Mouse (Mus musculus): ENCODE measurements around the gene Prkar1a.

Gene Prkar1a

GRCm38 (mm10) chr11:109649206-109649605, at the start of gene Prkar1a:
Gene Prkar1a, plus strand, starts transcription at chr11:109649405.
- no peak for DNase-seq (ENCODE audit: low spot score in 2 of 2)

- no peak for DNase-seq (ENCODE audit: low spot score in 2 of 2)
These were observed 41.6 kb upstream of the Prkar1a start for GRCm38 (mm10) chr11:109607600-109607999.

- no peak for DNase-seq (ENCODE audit: low spot score in 2 of 2)
These were observed 40.1 kb upstream of the Prkar1a start for GRCm38 (mm10) chr11:109608976-109609625.

GRCm38 (mm10) chr11:109610046-109610794, 39.0 kb upstream of the Prkar1a start:
- no peak for DNase-seq (ENCODE audit: low spot score in 2 of 2)

- DNase-seq (ENCODE audit: low spot score in 2 of 2): no peak
These were observed 38.4 kb upstream of the Prkar1a start for GRCm38 (mm10) chr11:109610795-109611302.

- DNase-seq (ENCODE audit: low spot score in 2 of 2): peak; percentile 88 to 95
These were observed 37.7 kb upstream of the Prkar1a start, which contains the start of gene Wipi1 for GRCm38 (mm10) chr11:109611303-109612149. Gene Wipi1, minus strand, starts transcription at chr11:109611967.

GRCm38 (mm10) chr11:109612871-109613529, 36.2 kb upstream of the Prkar1a start:
- DNase-seq (ENCODE audit: low spot score in 2 of 2): no peak

GRCm38 (mm10) chr11:109615286-109615685, 33.9 kb upstream of the Prkar1a start:
- no peak for DNase-seq (ENCODE audit: low spot score in 2 of 2)

GRCm38 (mm10) chr11:109616352-109616751, 32.9 kb upstream of the Prkar1a start:
- DNase-seq (ENCODE audit: low spot score in 2 of 2): no peak

GRCm38 (mm10) chr11:109616766-109617165, 32.4 kb upstream of the Prkar1a start:
- no peak for DNase-seq (ENCODE audit: low spot score in 2 of 2)

- peak; percentile 35 to 49 for DNase-seq (ENCODE audit: low spot score in 2 of 2)
These were observed 30.1 kb upstream of the Prkar1a start for GRCm38 (mm10) chr11:109619055-109619454.

GRCm38 (mm10) chr11:109620356-109620755, 28.8 kb upstream of the Prkar1a start:
- no peak for DNase-seq (ENCODE audit: low spot score in 2 of 2)

GRCm38 (mm10) chr11:109621183-109621582, 28.0 kb upstream of the Prkar1a start:
- peak; percentile 52 to 57 for DNase-seq (ENCODE audit: low spot score in 2 of 2)

GRCm38 (mm10) chr11:109622518-109623037, 26.6 kb upstream of the Prkar1a start:
- DNase-seq (ENCODE audit: low spot score in 2 of 2): no peak

- DNase-seq (ENCODE audit: low spot score in 2 of 2): no peak
These were observed 26.0 kb upstream of the Prkar1a start for GRCm38 (mm10) chr11:109623238-109623637.

GRCm38 (mm10) chr11:109627648-109628047, 21.6 kb upstream of the Prkar1a start:
- DNase-seq (ENCODE audit: low spot score in 2 of 2): no peak

GRCm38 (mm10) chr11:109628099-109628498, 21.1 kb upstream of the Prkar1a start:
- no peak for DNase-seq (ENCODE audit: low spot score in 2 of 2)

- no peak for DNase-seq (ENCODE audit: low spot score in 2 of 2)
These were observed 20.1 kb upstream of the Prkar1a start for GRCm38 (mm10) chr11:109629021-109629521.

GRCm38 (mm10) chr11:109634928-109635327, 14.3 kb upstream of the Prkar1a start:
- no peak for DNase-seq (ENCODE audit: low spot score in 2 of 2)

GRCm38 (mm10) chr11:109635871-109636395, 13.3 kb upstream of the Prkar1a start:
- no peak for DNase-seq (ENCODE audit: low spot score in 2 of 2)

Measured in frontal cortex, postnatal 25 days (tissue).